Mouse (Mus musculus) intestine, postnatal 0 days (tissue): Measurements from ENCODE around the gene Nudt6. TPM values are rescaled to one million over a fixed set of nuclear protein-coding genes. Genes with fewer than 3 reads are reported as not detected.

ENCODE experiments used
- ATAC-seq: fragments of 200-750 bp; cut with Nextera tagmentation; 2 replicates; pipeline ENCODE4 v1.8.0; 2017; ENCODE audit warnings: mild to moderate bottlenecking, moderate TSS enrichment, moderate library complexity
- H3K27ac ChIP-seq: fragments of 300-500 bp; sonication (generic); 2 replicates; pipeline ENCODE4 v1.5.1; 2014; ENCODE audit warnings: mild to moderate bottlenecking, low read depth, low read length, moderate library complexity
- H3K27me3 ChIP-seq: fragments of 300-500 bp; sonication (generic); replicated peaks from 2 replicates; pipeline ENCODE4 v1.6.1; 2014; ENCODE audit warnings: low read length, mixed read lengths; ENCODE audit not compliant: control insufficient read depth, insufficient read depth
- H3K36me3 ChIP-seq: fragments of 300-500 bp; sonication (generic); 2 replicates; pipeline ENCODE4 v1.6.1; 2014; ENCODE audit warnings: mild to moderate bottlenecking, moderate library complexity; ENCODE audit not compliant: control insufficient read depth, insufficient read depth
- H3K4me1 ChIP-seq: fragments of 300-500 bp; sonication (generic); replicated peaks from 2 replicates; pipeline ENCODE4 v1.6.1; 2014; ENCODE audit warnings: antibody characterized with exemption, low read length, mixed read lengths; ENCODE audit not compliant: control insufficient read depth, insufficient read depth
- H3K4me2 ChIP-seq: fragments of 300-500 bp; sonication (generic); replicated peaks from 2 replicates; pipeline ENCODE4 v1.6.1; 2014; ENCODE audit warnings: low read depth, mild to moderate bottlenecking, moderate library complexity
- H3K4me3 ChIP-seq: fragments of 300-500 bp; sonication (generic); 2 replicates; pipeline ENCODE4 v1.5.1; 2014; ENCODE audit warnings: low read depth, low read length
- H3K9ac ChIP-seq: fragments of 300-500 bp; sonication (generic); 2 replicates; pipeline ENCODE4 v1.6.1; 2014; ENCODE audit warnings: mild to moderate bottlenecking, low read depth, low read length
- H3K9me3 ChIP-seq: fragments of 300-500 bp; sonication (generic); 2 replicates; pipeline ENCODE4 v1.6.1; 2016; ENCODE audit warnings: mixed run types; ENCODE audit not compliant: control insufficient read depth
- CTCF ChIP-seq: sonication (generic); IDR thresholded peaks from 2 replicates; pipeline ENCODE4 v1.5.1; 2016; ENCODE audit warnings: low read depth, mild to moderate bottlenecking, control low read depth, antibody characterized with exemption, moderate library complexity
- WGBS: fragments of 180-500 bp; shearing (Covaris S2); extraction: QIAGEN DNeasy Blood & Tissue Kit; methylation state at CpG from one replicate; pipeline ENCODE4 v1.1.7; 2014; 5-methylcytosine and 5-hydroxymethylcytosine counted together
- polyA plus RNA-seq: library from polyadenylated mRNA; unstranded; fragments of >200 nt; fragmentation: Nextera tagmentation; extraction: Ambion mirVana; gene quantifications from 2 replicates; pipeline ENCODE4 v1.2.1, GENCODE M21; 2015

Nudt6 gene
- polyA plus RNA-seq, 1 experiment from 2014 or later = 6.2 TPM

DNA sequence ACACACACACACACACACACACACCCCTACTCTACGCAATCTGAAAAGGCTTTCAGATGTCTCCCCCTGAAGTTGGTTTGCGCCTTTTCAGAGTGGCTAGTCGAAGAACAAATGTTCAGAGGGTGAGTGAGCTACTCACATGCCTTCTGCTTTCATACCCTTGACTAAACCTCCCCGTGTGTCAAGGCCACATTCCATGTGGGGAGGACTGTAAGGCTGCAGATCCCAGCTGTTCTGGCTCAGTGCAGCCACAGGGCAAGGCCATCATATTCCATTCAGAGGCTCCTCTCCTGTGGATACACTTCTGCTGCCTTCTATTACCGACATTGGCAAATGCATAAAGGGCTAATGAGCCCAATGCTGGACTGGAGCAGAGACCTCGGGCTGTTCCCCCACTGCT is 41.6 kb downstream of the Nudt6 start:
- Histone ChIP-seq H3K27ac (no peak overlapping the region), H3K9me3 (no peaks in the 10 kb centered on the region), H3K4me3 (no peak overlapping the region), H3K4me2 (no peak overlapping the region), H3K4me1 (no peaks in the 10 kb centered on the region), H3K36me3 (no peaks in the 10 kb centered on the region), H3K9ac (no peak overlapping the region), H3K27me3 (no peaks in the 10 kb centered on the region)
- 67% methylated on average over 6 of the region's 6 CpGs for WGBS
- TF ChIP-seq CTCF = no peak
- no peak for ATAC-seq

- H3K9me3 ChIP-seq = no peaks in the 10 kb centered on the region
- no peaks in the 10 kb centered on the region for H3K27me3 ChIP-seq
- no peak overlapping the region for H3K27ac ChIP-seq
- no peak overlapping the region for H3K4me2 ChIP-seq
- ATAC-seq = no peak
- no peak for TF ChIP-seq CTCF
- no peak overlapping the region for H3K4me3 ChIP-seq
- H3K9ac ChIP-seq = no peak overlapping the region
- H3K4me1 ChIP-seq = no peaks in the 10 kb centered on the region
- H3K36me3 ChIP-seq = no peaks in the 10 kb centered on the region
- WGBS = 65% methylated on average over 6 of the region's 6 CpGs
These were observed 42.1 kb downstream of the Nudt6 start for GRCm38 (mm10) chr3:37377926-37378325.

DNA sequence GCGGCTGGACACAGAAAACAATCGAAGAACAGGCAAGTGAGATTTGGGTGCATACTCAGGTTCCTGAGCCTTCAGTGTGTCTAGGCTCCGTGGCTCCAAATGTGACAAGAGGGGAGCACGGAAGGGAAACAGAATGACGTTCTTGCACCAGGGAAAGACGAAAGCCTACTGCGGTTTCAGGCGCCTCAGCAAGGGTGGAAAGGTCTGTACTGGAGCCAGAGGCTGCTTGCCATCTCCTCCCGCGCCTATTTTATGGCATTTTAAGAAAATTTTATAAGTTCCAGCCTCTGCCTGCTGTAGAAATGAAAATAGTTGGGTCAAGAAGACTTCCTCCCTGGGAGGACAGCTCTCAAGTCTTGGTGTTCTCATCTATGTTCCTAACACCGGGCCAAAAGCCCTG is 46.3 kb downstream of the Nudt6 start:
- TF ChIP-seq CTCF = no peak
- ATAC-seq = no peak

DNA sequence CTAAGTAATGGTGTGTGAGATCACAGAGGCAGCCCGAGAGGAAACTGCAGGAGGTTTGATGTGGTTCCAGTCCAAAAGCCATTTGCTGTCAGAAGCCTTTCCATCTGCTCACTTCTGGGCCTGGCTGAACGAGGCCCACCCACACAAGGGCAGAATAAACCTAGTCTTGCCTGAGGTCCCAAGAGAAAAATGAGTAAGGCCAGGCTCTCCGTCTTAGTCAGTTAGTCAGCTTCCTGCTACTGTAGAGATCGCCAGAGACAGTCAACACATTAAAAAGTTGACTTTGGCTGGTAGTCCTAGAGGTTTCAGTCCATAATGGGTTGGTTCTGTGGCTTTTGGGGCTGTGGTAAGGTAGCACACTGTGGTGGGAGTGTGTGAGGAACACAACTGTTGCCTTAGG is 49.6 kb downstream of the Nudt6 start:
- no peak overlapping the region for H3K27ac ChIP-seq
- ATAC-seq = no peak
- no peak overlapping the region for H3K9ac ChIP-seq
- H3K4me3 ChIP-seq = no peak overlapping the region
- no peak for TF ChIP-seq CTCF
- H3K4me1 ChIP-seq = 0 out of 2 replicates have a peak, but pooled peaks cover 5% of the 10 kb centered on the region
- no peaks in the 10 kb centered on the region for H3K27me3 ChIP-seq
- no peak overlapping the region for H3K4me2 ChIP-seq
- H3K36me3 ChIP-seq = no peaks in the 10 kb centered on the region
- WGBS = 58% methylated on average over 4 of the region's 4 CpGs
- no peaks in the 10 kb centered on the region for H3K9me3 ChIP-seq

More for the DNA sequence above, 46.3 kb downstream of the Nudt6 start:
- Histone ChIP-seq H3K27ac (no peak overlapping the region), H3K36me3 (no peaks in the 10 kb centered on the region), H3K9ac (no peak overlapping the region), H3K4me1 (no peaks in the 10 kb centered on the region), H3K27me3 (no peaks in the 10 kb centered on the region), H3K9me3 (no peaks in the 10 kb centered on the region), H3K4me3 (no peak overlapping the region), H3K4me2 (no peak overlapping the region)
- 87% methylated on average over 11 of the region's 11 CpGs for WGBS

DNA sequence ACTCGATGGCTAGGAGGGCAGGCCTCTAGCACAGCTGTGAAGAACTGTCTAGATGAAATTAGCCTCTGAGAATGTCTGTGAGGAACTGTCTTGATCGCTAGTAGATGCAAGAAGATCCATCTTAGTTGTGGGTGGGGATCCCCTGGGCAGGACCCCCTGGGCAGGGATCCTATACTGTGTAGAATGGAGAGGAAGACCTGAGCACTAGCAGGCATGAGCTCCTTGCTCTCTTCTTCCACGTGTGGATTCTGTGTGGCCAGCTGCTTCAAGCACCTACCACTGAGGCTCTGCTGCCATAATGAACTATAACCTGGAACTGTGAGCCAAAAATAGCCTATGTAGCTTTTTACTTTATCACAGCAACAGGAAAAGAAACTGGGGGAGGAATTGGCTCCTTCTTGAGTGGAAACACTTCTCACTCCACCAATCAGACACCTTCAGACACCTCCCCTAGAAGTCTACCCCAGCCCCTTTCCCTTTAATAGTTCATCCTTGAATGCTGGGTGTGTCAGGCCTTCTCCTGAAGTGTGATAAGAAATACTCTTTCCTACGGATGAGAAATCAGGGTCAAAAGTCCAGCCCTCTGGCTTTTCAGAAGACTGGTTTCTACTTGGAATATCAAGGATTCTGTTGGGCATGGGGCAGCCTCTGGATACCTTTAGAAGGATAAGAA is 53.5 kb downstream of the Nudt6 start:
- ATAC-seq = peak; percentile 33; the same call in 1 of the 2 replicates

GRCm38 (mm10) chr3:37365976-37366375 is 54.0 kb downstream of the Nudt6 start:
- ATAC-seq = no peak

More for the DNA sequence above, 53.5 kb downstream of the Nudt6 start:
- 40% methylated on average over 4 of the region's 4 CpGs for WGBS
- TF ChIP-seq CTCF = no peak
- H3K36me3 ChIP-seq = no peaks in the 10 kb centered on the region
- H3K4me3 ChIP-seq = no peak overlapping the region
- H3K27me3 ChIP-seq = no peaks in the 10 kb centered on the region
- 0 out of 2 replicates have a peak, but pooled peaks cover 5% of the 10 kb centered on the region for H3K4me1 ChIP-seq
- no peak overlapping the region; the same call in 1 of the 2 replicates for H3K27ac ChIP-seq
- H3K9me3 ChIP-seq = no peaks in the 10 kb centered on the region
- H3K9ac ChIP-seq = no peak overlapping the region
- H3K4me2 ChIP-seq = no peak overlapping the region

More at GRCm38 (mm10) chr3:37365976-37366375, 54.0 kb downstream of the Nudt6 start:
- Histone ChIP-seq H3K4me2 (no peak overlapping the region), H3K9me3 (no peaks in the 10 kb centered on the region), H3K27me3 (no peaks in the 10 kb centered on the region), H3K36me3 (no peaks in the 10 kb centered on the region), H3K4me3 (no peak overlapping the region), H3K4me1 (0 out of 2 replicates have a peak, but pooled peaks cover 5% of the 10 kb centered on the region), H3K27ac (no peak overlapping the region; the same call in 1 of the 2 replicates), H3K9ac (no peak overlapping the region)
- 41% methylated on average over 3 of the region's 3 CpGs for WGBS
- no peak for TF ChIP-seq CTCF
